Mouse (Mus musculus): ENCODE measurements around the gene Per3.

DNA sequence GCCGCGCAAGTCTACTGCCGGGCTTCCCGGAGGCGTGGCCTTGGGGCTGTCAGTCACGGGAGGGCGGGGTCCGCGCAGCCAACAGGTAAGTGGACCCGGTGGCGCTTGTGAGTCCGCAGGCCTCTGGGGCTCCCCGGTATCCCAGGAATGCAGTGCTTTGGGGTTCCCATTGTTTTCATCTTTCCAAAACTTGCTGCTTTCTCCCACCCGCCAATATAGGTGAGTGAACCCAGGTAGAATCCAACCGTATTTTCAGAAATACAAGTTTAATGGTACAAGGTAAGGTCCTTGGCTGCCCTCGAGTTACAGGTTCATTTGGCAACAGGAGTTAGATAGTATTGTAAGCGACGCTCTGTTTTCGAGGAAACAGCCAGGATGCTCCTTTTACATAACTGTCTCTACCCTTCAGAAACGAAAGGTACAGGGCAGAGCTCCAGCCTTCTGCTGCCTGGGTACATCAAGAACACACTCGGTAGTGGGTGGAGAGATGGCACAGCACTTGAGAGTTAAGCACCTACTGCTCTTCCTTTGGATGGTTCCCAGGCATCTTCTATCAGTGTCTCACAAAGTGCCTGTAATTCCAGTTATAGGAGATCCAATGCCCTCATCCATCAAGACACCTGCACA is 592 bp upstream of the Per3 start:
- no peak for TF ChIP-seq MAX (IDR thresholded peaks at IDR 0.05; ENCODE audit: low read depth)
- no peak for TF ChIP-seq POLR2A (IDR thresholded peaks at IDR 0.05; ENCODE audit: insufficient read length, low read depth)

Data from myocyte (in vitro differentiated cells).